Mouse (Mus musculus): ENCODE data around the gene Gpr68.

Gpr68 gene

GRCm38 (mm10) chr12:100867097-100867496 lies 40.9 kb downstream of the Gpr68 start:
- DNase-seq = no peak

GRCm38 (mm10) chr12:100865509-100866078 lies 42.4 kb downstream of the Gpr68 start:
- DNase-seq = no peak

GRCm38 (mm10) chr12:100865072-100865471 lies 42.9 kb downstream of the Gpr68 start:
- DNase-seq = no peak

- DNase-seq = no peak
Measured at GRCm38 (mm10) chr12:100862856-100863446, 45.0 kb downstream of the Gpr68 start.

GRCm38 (mm10) chr12:100862272-100862671 lies 45.7 kb downstream of the Gpr68 start:
- no peak for DNase-seq

GRCm38 (mm10) chr12:100857791-100858190 lies 50.2 kb downstream of the Gpr68 start:
- no peak for DNase-seq

GRCm38 (mm10) chr12:100856337-100856736 lies 51.7 kb downstream of the Gpr68 start:
- DNase-seq = no peak

GRCm38 (mm10) chr12:100852370-100852769 lies 55.6 kb downstream of the Gpr68 start:
- no peak for DNase-seq

GRCm38 (mm10) chr12:100849421-100850138 lies 58.4 kb downstream of the Gpr68 start:
- peak; percentile 68 for DNase-seq

- no peak for DNase-seq
Measured at GRCm38 (mm10) chr12:100847437-100848080, 60.4 kb downstream of the Gpr68 start.

- no peak for DNase-seq
Measured at GRCm38 (mm10) chr12:100846566-100846965, 61.4 kb downstream of the Gpr68 start.

GRCm38 (mm10) chr12:100845829-100846228 lies 62.2 kb downstream of the Gpr68 start:
- no peak for DNase-seq

GRCm38 (mm10) chr12:100844546-100844945 lies 63.5 kb downstream of the Gpr68 start:
- no peak for DNase-seq

- DNase-seq = no peak
Measured at GRCm38 (mm10) chr12:100843171-100843570, 64.8 kb downstream of the Gpr68 start.

- DNase-seq = peak; percentile 79
Measured at GRCm38 (mm10) chr12:100841211-100841792, 66.7 kb downstream of the Gpr68 start.

- DNase-seq = no peak
Measured at GRCm38 (mm10) chr12:100839926-100840325, 68.1 kb downstream of the Gpr68 start.

GRCm38 (mm10) chr12:100839079-100839600 lies 68.9 kb downstream of the Gpr68 start:
- no peak for DNase-seq

- DNase-seq = no peak
Measured at GRCm38 (mm10) chr12:100837208-100837607, 70.8 kb downstream of the Gpr68 start.

- no peak for DNase-seq
Measured at GRCm38 (mm10) chr12:100831629-100832325, 76.2 kb downstream of the Gpr68 start.

- no peak for DNase-seq
Measured at GRCm38 (mm10) chr12:100831021-100831420, 77.0 kb downstream of the Gpr68 start.

Measured in thymus, postnatal 14 days (tissue).